Mouse (Mus musculus) brown adipose tissue, adult 24 weeks (tissue): ENCODE data around the gene Misp. TPM values are rescaled to one million over a fixed set of nuclear protein-coding genes. Genes with fewer than 3 reads are reported as not detected.

ENCODE experiments used
- H3K27ac ChIP-seq: fragments of 200-500 bp; replicated peaks from 2 replicates; pipeline ENCODE4 v1.5.1; 2012; ENCODE audit warnings: low read depth, mild to moderate bottlenecking, low read length
- H3K4me1 ChIP-seq: fragments of 200-500 bp; 2 replicates; pipeline ENCODE4 v1.6.1; 2012; ENCODE audit warnings: low read length, mixed read lengths; ENCODE audit not compliant: control insufficient read depth, insufficient read depth, insufficient read length
- H3K4me3 ChIP-seq: fragments of 200-500 bp; 2 replicates; pipeline ENCODE4 v1.5.1; 2012; ENCODE audit warnings: low read depth, mild to moderate bottlenecking, low read length, moderate library complexity; ENCODE audit not compliant: insufficient read depth
- polyA plus RNA-seq: library from polyadenylated mRNA; stranded (reverse); fragments of >200 nt; gene quantifications from 2 replicates; pipeline ENCODE4 v1.2.4, GENCODE M21; 2012; ENCODE audit not compliant: missing spikeins, insufficient read depth, insufficient read length

The Misp gene
- polyA plus RNA-seq, 1 experiment = not detected

- Histone ChIP-seq H3K27ac (peak overlapping the region; percentile 89), H3K4me1 (peaks cover 12% of the 10 kb centered on the region), H3K4me3 (peak overlapping the region; percentile 46)
These were observed 14.5 kb upstream of the Misp start for GRCm38 (mm10) chr10:79806331-79806730.

GRCm38 (mm10) chr10:79806972-79807371, 13.8 kb upstream of the Misp start:
- peak overlapping the region; percentile 89 for H3K27ac ChIP-seq
- peaks cover 10% of the 10 kb centered on the region for H3K4me1 ChIP-seq
- peak overlapping the region; percentile 46 for H3K4me3 ChIP-seq

- Histone ChIP-seq H3K4me1 (peaks cover 5% of the 10 kb centered on the region), H3K4me3 (peak overlapping the region; percentile 46), H3K27ac (peak overlapping the region; percentile 89)
These were observed 13.0 kb upstream of the Misp start for GRCm38 (mm10) chr10:79807826-79808225.

- peaks cover 4% of the 10 kb centered on the region for H3K4me1 ChIP-seq
- peak overlapping the region; percentile 88 for H3K27ac ChIP-seq
- 0 out of 2 replicates have a peak overlapping the region, but pooled peaks have one; percentile 36 for H3K4me3 ChIP-seq
These were observed 12.1 kb upstream of the Misp start for GRCm38 (mm10) chr10:79808728-79809127.

- no peak overlapping the region for H3K27ac ChIP-seq
- H3K4me1 ChIP-seq = no peaks in the 10 kb centered on the region
- H3K4me3 ChIP-seq = no peak overlapping the region
These were observed 8.8 kb upstream of the Misp start for GRCm38 (mm10) chr10:79811736-79812637.

- H3K27ac ChIP-seq = no peak overlapping the region
- no peak overlapping the region for H3K4me3 ChIP-seq
- no peaks in the 10 kb centered on the region for H3K4me1 ChIP-seq
These were observed 6.4 kb upstream of the Misp start for GRCm38 (mm10) chr10:79814271-79814842.

GRCm38 (mm10) chr10:79815671-79816494, 4.9 kb upstream of the Misp start:
- H3K27ac ChIP-seq = no peak overlapping the region
- no peak overlapping the region for H3K4me3 ChIP-seq
- no peaks in the 10 kb centered on the region for H3K4me1 ChIP-seq

GRCm38 (mm10) chr10:79817111-79817510, 3.7 kb upstream of the Misp start:
- H3K27ac ChIP-seq = no peak overlapping the region
- H3K4me1 ChIP-seq = no peaks in the 10 kb centered on the region
- no peak overlapping the region for H3K4me3 ChIP-seq

GRCm38 (mm10) chr10:79818225-79818624, 2.6 kb upstream of the Misp start:
- H3K4me1 ChIP-seq = no peaks in the 10 kb centered on the region
- no peak overlapping the region for H3K27ac ChIP-seq

GRCm38 (mm10) chr10:79819606-79820005, 1.2 kb upstream of the Misp start:
- Histone ChIP-seq H3K4me1 (peaks cover 2% of the 10 kb centered on the region; the same call in 1 of the 2 replicates), H3K4me3 (no peak overlapping the region), H3K27ac (no peak overlapping the region)

More at GRCm38 (mm10) chr10:79818225-79818624, 2.6 kb upstream of the Misp start:
- H3K4me3 ChIP-seq = no peak overlapping the region

GRCm38 (mm10) chr10:79820277-79820676, 512 bp upstream of the Misp start:
- Histone ChIP-seq H3K4me1 (peaks cover 4% of the 10 kb centered on the region; the same call in 1 of the 2 replicates), H3K4me3 (no peak overlapping the region), H3K27ac (no peak overlapping the region)

- no peak overlapping the region for H3K27ac ChIP-seq
These were observed 942 bp downstream of the Misp start for GRCm38 (mm10) chr10:79821731-79822130.

GRCm38 (mm10) chr10:79822372-79822771, 1.6 kb downstream of the Misp start:
- Histone ChIP-seq H3K4me3 (no peak overlapping the region), H3K4me1 (peaks cover 4% of the 10 kb centered on the region; the same call in 1 of the 2 replicates), H3K27ac (no peak overlapping the region)

More at GRCm38 (mm10) chr10:79821731-79822130, 942 bp downstream of the Misp start:
- no peak overlapping the region for H3K4me3 ChIP-seq
- H3K4me1 ChIP-seq = peaks cover 4% of the 10 kb centered on the region; the same call in 1 of the 2 replicates

- no peak overlapping the region for H3K4me3 ChIP-seq
- H3K27ac ChIP-seq = no peak overlapping the region
- H3K4me1 ChIP-seq = peaks cover 4% of the 10 kb centered on the region; the same call in 1 of the 2 replicates
These were observed 2.2 kb downstream of the Misp start for GRCm38 (mm10) chr10:79823011-79823410.

GRCm38 (mm10) chr10:79824413-79824812, 3.6 kb downstream of the Misp start:
- no peak overlapping the region for H3K4me3 ChIP-seq
- H3K27ac ChIP-seq = 0 out of 2 replicates have a peak overlapping the region, but pooled peaks have one; percentile 23
- H3K4me1 ChIP-seq = peaks cover 4% of the 10 kb centered on the region; the same call in 1 of the 2 replicates
